Mouse (Mus musculus) ES-E14 (cell line): ENCODE results near the gene Vegfa.

Experiments used
- CHD2 ChIP-seq: IDR thresholded peaks from 2 replicates; pipeline ENCODE4 v1.6.1; 2014; ENCODE audit warnings: mild to moderate bottlenecking, low read depth, low read length, inconsistent platforms
- HCFC1 ChIP-seq: IDR thresholded peaks from 2 replicates; pipeline ENCODE4 v1.6.1; 2012; ENCODE audit warnings: low read length, inconsistent platforms, borderline replicate concordance; ENCODE audit not compliant: insufficient read depth
- MAFK ChIP-seq: IDR thresholded peaks from 2 replicates; pipeline ENCODE4 v1.6.1; 2014; ENCODE audit warnings: mild to moderate bottlenecking, low read depth, low read length, inconsistent platforms; ENCODE audit not compliant: insufficient read depth
- ZC3H11A ChIP-seq: IDR thresholded peaks from 2 replicates; pipeline ENCODE4 v1.6.1; 2012; ENCODE audit warnings: low read depth, mild to moderate bottlenecking, inconsistent platforms, low read length, borderline replicate concordance

DNA sequence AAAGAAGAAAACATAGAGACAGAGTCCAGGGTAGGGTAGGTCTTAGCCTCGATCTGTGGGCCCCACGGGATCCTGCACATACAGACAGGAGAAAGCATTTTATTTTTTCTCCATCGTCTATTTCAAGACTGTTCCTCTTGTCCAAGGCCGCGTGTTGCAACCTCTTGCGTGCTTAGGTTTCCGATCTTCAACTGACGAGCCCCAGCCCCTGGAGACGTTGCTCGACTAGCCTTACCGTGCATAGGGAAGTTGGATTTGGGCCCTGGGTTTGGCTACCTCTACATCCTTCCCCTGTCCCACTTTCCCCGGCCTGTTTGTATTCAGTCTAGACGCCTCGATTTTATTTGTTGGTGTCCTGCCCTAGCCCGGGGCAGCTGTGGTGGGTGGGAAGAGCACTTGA, 18.6 kb downstream of the Vegfa start:
- TF ChIP-seq MAFK (no peak), HCFC1 (no peak), ZC3H11A (no peak), CHD2 (no peak)
